Mouse (Mus musculus): ENCODE measurements around the gene Taf6l. TPM values are rescaled to one million over a fixed set of nuclear protein-coding genes. Genes with fewer than 3 reads are reported as not detected.
A peak's percentile ranks its signal among the peaks of the same experiment; 100 is the strongest.

Gene Taf6l
- polyA plus RNA-seq (2014; fragmentation: Nextera tagmentation; extraction: Ambion mirVana): 21.7 and 22.9 TPM in 2 replicates

DNA sequence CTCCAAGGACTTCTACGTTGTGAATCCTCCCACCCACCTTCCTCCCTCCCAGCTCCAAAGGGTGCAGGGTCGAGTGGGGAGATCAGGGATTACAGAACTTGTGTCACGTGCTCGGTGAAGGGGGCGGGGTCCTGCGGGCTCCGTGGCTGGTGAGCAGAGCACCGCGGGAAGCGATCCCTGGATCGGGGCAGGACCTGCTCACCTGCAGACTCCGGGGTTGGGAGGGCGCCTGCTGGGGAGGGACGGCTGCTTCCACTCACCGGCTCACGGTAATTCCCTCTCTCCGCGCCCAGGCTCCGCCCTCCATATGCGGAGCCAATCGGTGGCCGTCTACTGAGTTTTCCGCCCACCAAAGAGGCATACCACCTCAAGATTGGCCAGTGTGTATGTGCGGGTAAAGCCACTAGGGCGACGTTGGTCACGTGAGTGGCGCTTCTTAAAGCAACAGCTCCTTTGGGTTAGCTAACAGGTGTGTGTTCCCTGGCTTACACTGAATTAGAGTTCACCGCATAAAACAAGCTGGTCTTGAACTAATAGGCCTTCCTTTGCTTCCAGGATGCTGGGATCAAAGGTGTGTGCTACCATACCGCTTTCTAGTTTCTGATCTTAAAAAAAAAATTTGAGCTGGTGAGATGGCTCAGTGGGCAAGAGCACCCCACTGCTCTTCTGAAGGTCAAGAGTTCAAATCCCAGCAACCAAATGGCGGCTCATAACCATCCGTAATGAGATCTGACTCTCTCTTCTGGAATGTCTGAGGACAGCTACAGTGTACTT lies at the start of gene Taf6l:
Gene Taf6l, minus strand, starts transcription at position 410 of the 774 bp plus-strand sequence.
- Histone ChIP-seq H3K36me3 (ENCODE audit: control insufficient read depth, insufficient read depth, low read length) (peaks cover 29% of the 10 kb centered on the region), H3K9ac (ENCODE audit: low read depth, low read length) (peak within 1 kb of the TSS; percentile 78), H3K4me2 (replicated peaks; ENCODE audit: low read depth, low read length) (peak within 1 kb of the TSS; percentile 72), H3K27me3 (ENCODE audit: control insufficient read depth, insufficient read depth, low read length) (no peaks in the 10 kb centered on the region), H3K9me3 (ENCODE audit: control insufficient read depth, low read length) (no peaks in the 10 kb centered on the region), H3K27ac (ENCODE audit: low read depth, low read length) (peak within 1 kb of the TSS; percentile 85), H3K4me1 (ENCODE audit: control insufficient read depth, insufficient read depth, low read length) (0 out of 2 replicates have a peak, but pooled peaks cover 6% of the 10 kb centered on the region), H3K4me3 (ENCODE audit: low read length) (peak within 1 kb of the TSS; percentile 76)
- 1% methylated on average over 32 of the region's 32 CpGs for WGBS
- peak; percentile 99 for ATAC-seq (ENCODE audit: low FRiP score, low TSS enrichment)

GRCm38 (mm10) chr19:8832971-8833370 lies 46.8 kb upstream of the Taf6l start:
- no peak for ATAC-seq (ENCODE audit: low FRiP score, low TSS enrichment)
- 92% methylated on average over 4 of the region's 4 CpGs for WGBS
- Histone ChIP-seq H3K4me1 (ENCODE audit: control insufficient read depth, insufficient read depth, low read length) (0 out of 2 replicates have a peak, but pooled peaks cover under 1% of the 10 kb centered on the region), H3K27me3 (ENCODE audit: control insufficient read depth, insufficient read depth, low read length) (no peaks in the 10 kb centered on the region), H3K27ac (ENCODE audit: low read depth, low read length) (no peak overlapping the region), H3K9me3 (ENCODE audit: control insufficient read depth, low read length) (no peaks in the 10 kb centered on the region), H3K4me2 (replicated peaks; ENCODE audit: low read depth, low read length) (no peak overlapping the region), H3K9ac (ENCODE audit: low read depth, low read length) (no peak overlapping the region), H3K4me3 (ENCODE audit: low read length) (no peak overlapping the region), H3K36me3 (ENCODE audit: control insufficient read depth, insufficient read depth, low read length) (peaks cover 79% of the 10 kb centered on the region)

DNA sequence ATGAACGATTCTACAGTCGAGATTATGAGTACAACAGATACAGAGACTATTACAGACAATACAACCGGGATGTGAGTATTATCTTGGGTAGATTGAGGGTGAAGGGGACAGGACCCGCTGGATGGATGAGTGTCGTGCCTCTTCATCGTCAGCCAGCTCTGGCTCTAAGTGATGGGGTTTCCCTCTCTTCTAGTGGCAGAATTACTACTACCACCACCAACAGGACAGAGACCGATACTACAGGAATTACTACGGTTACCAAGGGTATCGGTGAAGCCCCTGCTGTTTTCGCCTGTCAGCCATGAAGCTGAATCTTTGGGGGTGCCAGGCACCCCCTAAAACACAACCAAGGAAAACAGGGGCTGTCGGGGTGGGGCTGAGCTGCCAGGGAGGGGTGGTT lies 45.0 kb upstream of the Taf6l start:
- Histone ChIP-seq H3K4me3 (ENCODE audit: low read length) (no peak overlapping the region), H3K4me2 (replicated peaks; ENCODE audit: low read depth, low read length) (no peak overlapping the region), H3K9me3 (ENCODE audit: control insufficient read depth, low read length) (no peaks in the 10 kb centered on the region), H3K27ac (ENCODE audit: low read depth, low read length) (no peak overlapping the region), H3K36me3 (ENCODE audit: control insufficient read depth, insufficient read depth, low read length) (peaks cover 96% of the 10 kb centered on the region), H3K4me1 (ENCODE audit: control insufficient read depth, insufficient read depth, low read length) (no peaks in the 10 kb centered on the region), H3K27me3 (ENCODE audit: control insufficient read depth, insufficient read depth, low read length) (no peaks in the 10 kb centered on the region), H3K9ac (ENCODE audit: low read depth, low read length) (no peak overlapping the region)
- 86% methylated on average over 11 of the region's 11 CpGs for WGBS
- no peak for ATAC-seq (ENCODE audit: low FRiP score, low TSS enrichment)

DNA sequence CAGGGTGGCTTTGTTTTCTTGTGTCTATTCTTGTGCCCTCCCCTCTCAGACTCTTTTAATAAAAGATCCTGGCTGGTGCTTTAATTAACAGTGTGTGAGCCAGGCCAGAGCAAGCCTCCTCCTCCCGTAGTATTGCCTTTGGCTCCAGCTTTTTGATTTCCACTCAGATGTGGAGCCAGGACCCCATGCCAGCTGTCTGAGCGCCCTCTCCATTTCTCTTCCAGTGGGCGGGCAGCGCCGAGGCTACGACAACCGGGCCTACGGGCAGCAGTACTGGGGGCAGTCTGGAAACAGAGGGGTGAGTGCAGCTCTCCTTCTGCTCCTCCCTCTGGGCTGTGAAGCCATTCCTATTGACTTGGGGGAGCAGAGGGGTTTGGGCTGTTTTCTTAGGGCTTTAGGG lies 44.4 kb upstream of the Taf6l start:
- ATAC-seq (ENCODE audit: low FRiP score, low TSS enrichment): no peak
- Histone ChIP-seq H3K36me3 (ENCODE audit: control insufficient read depth, insufficient read depth, low read length) (peaks cover 100% of the 10 kb centered on the region), H3K4me3 (ENCODE audit: low read length) (no peak overlapping the region), H3K4me2 (replicated peaks; ENCODE audit: low read depth, low read length) (no peak overlapping the region), H3K4me1 (ENCODE audit: control insufficient read depth, insufficient read depth, low read length) (no peaks in the 10 kb centered on the region), H3K9me3 (ENCODE audit: control insufficient read depth, low read length) (no peaks in the 10 kb centered on the region), H3K27me3 (ENCODE audit: control insufficient read depth, insufficient read depth, low read length) (no peaks in the 10 kb centered on the region), H3K9ac (ENCODE audit: low read depth, low read length) (no peak overlapping the region), H3K27ac (ENCODE audit: low read depth, low read length) (no peak overlapping the region)
- 92% methylated on average over 8 of the region's 8 CpGs for WGBS

GRCm38 (mm10) chr19:8829660-8830059 lies 43.4 kb upstream of the Taf6l start, which contains the start of gene AC129217.1:
Gene AC129217.1 (plus strand): TSS chr19:8829773.
- Histone ChIP-seq H3K36me3 (ENCODE audit: control insufficient read depth, insufficient read depth, low read length) (peaks cover 99% of the 10 kb centered on the region), H3K27ac (ENCODE audit: low read depth, low read length) (no peak within 1 kb of the TSS), H3K27me3 (ENCODE audit: control insufficient read depth, insufficient read depth, low read length) (no peaks in the 10 kb centered on the region), H3K4me1 (ENCODE audit: control insufficient read depth, insufficient read depth, low read length) (no peaks in the 10 kb centered on the region), H3K9ac (ENCODE audit: low read depth, low read length) (no peak within 1 kb of the TSS), H3K4me3 (ENCODE audit: low read length) (no peak within 1 kb of the TSS), H3K9me3 (ENCODE audit: control insufficient read depth, low read length) (no peaks in the 10 kb centered on the region), H3K4me2 (replicated peaks; ENCODE audit: low read depth, low read length) (no peak within 1 kb of the TSS)
- ATAC-seq (ENCODE audit: low FRiP score, low TSS enrichment): no peak
- WGBS: 92% methylated on average over 8 of the region's 8 CpGs

GRCm38 (mm10) chr19:8822696-8823095 lies 36.5 kb upstream of the Taf6l start:
- 78% methylated on average over 8 of the region's 8 CpGs for WGBS
- peaks cover 19% of the 10 kb centered on the region for H3K4me1 ChIP-seq (ENCODE audit: control insufficient read depth, insufficient read depth, low read length)
- no peak overlapping the region for H3K27ac ChIP-seq (ENCODE audit: low read depth, low read length)
- H3K4me2 ChIP-seq (replicated peaks; ENCODE audit: low read depth, low read length): peak overlapping the region; percentile 76
- H3K4me3 ChIP-seq (ENCODE audit: low read length): peak overlapping the region; percentile 100
- H3K9me3 ChIP-seq (ENCODE audit: control insufficient read depth, low read length): no peaks in the 10 kb centered on the region
- peaks cover 51% of the 10 kb centered on the region for H3K36me3 ChIP-seq (ENCODE audit: control insufficient read depth, insufficient read depth, low read length)
- H3K9ac ChIP-seq (ENCODE audit: low read depth, low read length): peak overlapping the region; percentile 19; the same call in 1 of the 2 replicates
- no peaks in the 10 kb centered on the region for H3K27me3 ChIP-seq (ENCODE audit: control insufficient read depth, insufficient read depth, low read length)
- no peak for ATAC-seq (ENCODE audit: low FRiP score, low TSS enrichment)

GRCm38 (mm10) chr19:8821146-8821545 lies 34.9 kb upstream of the Taf6l start:
- H3K4me1 ChIP-seq (ENCODE audit: control insufficient read depth, insufficient read depth, low read length): peaks cover 32% of the 10 kb centered on the region

GRCm38 (mm10) chr19:8820424-8820956 lies 34.3 kb upstream of the Taf6l start:
- peaks cover 32% of the 10 kb centered on the region for H3K4me1 ChIP-seq (ENCODE audit: control insufficient read depth, insufficient read depth, low read length)
- peak overlapping the region; percentile 100 for H3K4me3 ChIP-seq (ENCODE audit: low read length)
- H3K27ac ChIP-seq (ENCODE audit: low read depth, low read length): peak overlapping the region; percentile 100
- no peaks in the 10 kb centered on the region for H3K27me3 ChIP-seq (ENCODE audit: control insufficient read depth, insufficient read depth, low read length)
- peaks cover 44% of the 10 kb centered on the region for H3K36me3 ChIP-seq (ENCODE audit: control insufficient read depth, insufficient read depth, low read length)
- H3K4me2 ChIP-seq (replicated peaks; ENCODE audit: low read depth, low read length): peak overlapping the region; percentile 76
- no peaks in the 10 kb centered on the region for H3K9me3 ChIP-seq (ENCODE audit: control insufficient read depth, low read length)
- ATAC-seq (ENCODE audit: low FRiP score, low TSS enrichment): peak; percentile 21
- WGBS: under 1% methylated on average over 48 of the region's 48 CpGs
- peak overlapping the region; percentile 99 for H3K9ac ChIP-seq (ENCODE audit: low read depth, low read length)

More at GRCm38 (mm10) chr19:8821146-8821545, 34.9 kb upstream of the Taf6l start:
- Histone ChIP-seq H3K4me3 (ENCODE audit: low read length) (peak overlapping the region; percentile 100), H3K36me3 (ENCODE audit: control insufficient read depth, insufficient read depth, low read length) (peaks cover 45% of the 10 kb centered on the region), H3K27ac (ENCODE audit: low read depth, low read length) (peak overlapping the region; percentile 100; the same call in 1 of the 2 replicates), H3K9ac (ENCODE audit: low read depth, low read length) (peak overlapping the region; percentile 99), H3K27me3 (ENCODE audit: control insufficient read depth, insufficient read depth, low read length) (no peaks in the 10 kb centered on the region), H3K4me2 (replicated peaks; ENCODE audit: low read depth, low read length) (peak overlapping the region; percentile 76), H3K9me3 (ENCODE audit: control insufficient read depth, low read length) (no peaks in the 10 kb centered on the region)
- ATAC-seq (ENCODE audit: low FRiP score, low TSS enrichment): no peak
- 0% methylated on average over 7 of the region's 7 CpGs for WGBS
